Mouse (Mus musculus) heart, adult 2 months (tissue): Measurements from ENCODE around the gene Fli1.

ENCODE experiments used
- CTCF ChIP-seq: fragments of 200-600 bp; IDR thresholded peaks from 2 replicates; pipeline ENCODE4 v1.8.1; 2022; ENCODE audit warnings: antibody characterized with exemption, mild to moderate bottlenecking, moderate library complexity
- POLR2A ChIP-seq: fragments of 200-500 bp; IDR thresholded peaks from 2 replicates; pipeline ENCODE4 v1.6.1; 2011; ENCODE audit warnings: mild to moderate bottlenecking, low read depth, low read length, control low read depth; ENCODE audit not compliant: insufficient read depth

DNA sequence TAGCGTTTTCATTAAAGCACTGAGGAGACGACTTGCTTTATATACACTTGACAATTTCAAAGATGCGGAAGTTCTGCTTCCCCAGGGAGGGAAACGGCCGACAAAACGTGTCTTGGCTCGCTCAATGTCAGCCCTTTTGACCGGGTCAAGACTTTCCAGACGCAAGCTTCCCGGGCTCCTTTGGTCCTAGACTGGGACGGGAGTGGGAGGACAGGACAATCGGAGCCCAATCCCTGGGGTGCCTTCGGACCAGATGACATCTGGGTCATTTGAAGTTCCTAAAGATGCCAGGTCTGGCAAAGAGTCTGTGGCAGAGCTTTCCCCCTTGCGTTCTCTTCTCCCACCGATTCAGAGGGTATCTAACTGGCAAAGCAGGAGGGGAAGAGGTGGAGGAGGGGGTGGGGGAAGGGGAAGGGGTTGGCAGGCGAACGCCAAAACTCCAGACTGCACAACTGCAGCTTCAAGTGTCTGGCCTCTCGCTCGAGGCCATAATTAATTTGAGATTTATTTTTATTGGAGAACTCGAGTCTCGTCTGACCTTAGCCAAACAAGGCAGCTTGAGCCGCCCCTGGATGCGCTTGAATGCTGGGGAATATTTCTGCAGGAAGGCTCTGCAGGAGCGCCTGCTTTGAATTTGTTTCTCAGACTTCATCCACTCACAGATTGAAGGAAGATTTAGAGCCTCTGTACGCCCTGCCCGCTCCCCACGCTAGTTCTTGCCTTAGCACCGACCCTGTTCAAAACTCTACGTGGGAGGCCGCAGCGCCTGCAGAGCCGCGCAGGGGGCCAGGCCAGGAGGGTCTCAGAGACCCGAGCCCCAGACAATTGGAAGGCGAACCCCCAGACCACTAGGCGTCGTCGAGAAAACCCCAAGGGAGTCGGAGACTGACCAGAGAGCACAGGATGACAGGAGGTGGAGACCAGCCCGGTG, 2.3 kb upstream of the Fli1 start:
- TF ChIP-seq POLR2A (no peak), CTCF (no peak)
